Mouse (Mus musculus) CH12.LX (cell line): ENCODE data around the gene Cacna1a. TPM values are rescaled to one million over a fixed set of nuclear protein-coding genes. Genes with fewer than 3 reads are reported as not detected.

ENCODE experiments used
- DNase-seq: peaks from one replicate; pipeline ENCODE4 v3.0.0-alpha.2; 2013; ENCODE audit errors: extremely low read depth
- H3K27ac ChIP-seq: 2 replicates; pipeline ENCODE4 v1.5.1; 2012; ENCODE audit warnings: low read depth, mild to moderate bottlenecking, control low read depth, moderate library complexity; ENCODE audit not compliant: insufficient read depth
- H3K27me3 ChIP-seq: replicated peaks from 2 replicates; pipeline ENCODE3; 2012; ENCODE audit warnings: inconsistent platforms
- H3K36me3 ChIP-seq, 2 experiments: replicated peaks in 1 of 2; 2 replicates each; pipeline versions ENCODE3 to v1.6.1; 2012; ENCODE audit warnings: inconsistent platforms in 1 of 2, low read length in 1 of 2, mild to moderate bottlenecking in 1 of 2, mixed read lengths in 1 of 2, moderate library complexity in 1 of 2; ENCODE audit not compliant: control insufficient read depth in 1 of 2, insufficient read depth in 1 of 2
- H3K4me1 ChIP-seq, 2 experiments: 2 replicates each; pipeline ENCODE4 v1.6.1; 2012; ENCODE audit warnings: inconsistent platforms in 1 of 2, moderate library complexity in 1 of 2; ENCODE audit not compliant: insufficient read depth in 2 of 2, control insufficient read depth in 1 of 2
- H3K4me2 ChIP-seq: 2 replicates; pipeline ENCODE4 v1.6.1; 2012; ENCODE audit warnings: low read depth, mild to moderate bottlenecking, control low read depth; ENCODE audit not compliant: poor library complexity, insufficient read depth, severe bottlenecking
- H3K4me3 ChIP-seq, 3 experiments: fragments of 150-350 bp in 1 of 3; sonication (generic) in 1 of 3; replicated peaks in 1 of 3; 2 replicates each; pipeline versions ENCODE3 to v1.5.1; 2011 to 2012; ENCODE audit warnings: low read depth in 2 of 3, low read length in 2 of 3, mild to moderate bottlenecking in 2 of 3, moderate library complexity in 2 of 3, control low read depth in 1 of 3, improper control_type of control experiment in 1 of 3, inconsistent platforms in 1 of 3, mixed read lengths in 1 of 3; ENCODE audit not compliant: poor library complexity in 1 of 3
- H3K79me2 ChIP-seq: replicated peaks from 2 replicates; pipeline ENCODE4 v1.6.1; 2012; ENCODE audit warnings: mild to moderate bottlenecking, moderate library complexity; ENCODE audit not compliant: control insufficient read depth, poor library complexity, insufficient read depth, severe bottlenecking; ENCODE audit errors: extremely low read depth
- H3K9ac ChIP-seq: 2 replicates; pipeline ENCODE4 v1.6.1; 2012; ENCODE audit warnings: low read depth, mild to moderate bottlenecking, control low read depth, moderate library complexity; ENCODE audit not compliant: insufficient read depth
- H3K9me3 ChIP-seq: replicated peaks from 2 replicates; pipeline ENCODE3; 2012; ENCODE audit warnings: low read length, inconsistent platforms, mixed read lengths
- BHLHE40 ChIP-seq: IDR thresholded peaks from 2 replicates; pipeline ENCODE4 v1.6.1; 2011; ENCODE audit warnings: mild to moderate bottlenecking, low read depth, low read length, improper control_type of control experiment
- CHD2 ChIP-seq: IDR thresholded peaks from 2 replicates; pipeline ENCODE4 v1.6.1; 2011; ENCODE audit warnings: low read length, improper control_type of control experiment
- E2F4 ChIP-seq: IDR thresholded peaks from 2 replicates; pipeline ENCODE4 v1.6.1; 2011; ENCODE audit warnings: low read depth, low read length, improper control_type of control experiment; ENCODE audit not compliant: insufficient replicate concordance
- ELF1 ChIP-seq: IDR thresholded peaks from 2 replicates; pipeline ENCODE4 v1.6.1; 2014; ENCODE audit warnings: low read depth, mild to moderate bottlenecking, inconsistent platforms, low read length, improper control_type of control experiment
- ETS1 ChIP-seq: conservative IDR thresholded peaks from 2 replicates; pipeline ENCODE4 v1.6.1; 2012; ENCODE audit warnings: low read depth, mild to moderate bottlenecking, inconsistent platforms, low read length, improper control_type of control experiment, moderate library complexity
- GABPA ChIP-seq: IDR thresholded peaks from 2 replicates; pipeline ENCODE4 v1.6.1; 2012; ENCODE audit warnings: low read depth, low read length, improper control_type of control experiment, inconsistent platforms; ENCODE audit not compliant: insufficient replicate concordance
- HCFC1 ChIP-seq: IDR thresholded peaks from 2 replicates; pipeline ENCODE4 v1.6.1; 2012; ENCODE audit warnings: low read depth, mild to moderate bottlenecking, inconsistent platforms, low read length, improper control_type of control experiment
- MAX ChIP-seq: IDR thresholded peaks from 2 replicates; pipeline ENCODE4 v1.6.1; 2011; ENCODE audit warnings: low read length, improper control_type of control experiment
- MXI1 ChIP-seq: IDR thresholded peaks from 2 replicates; pipeline ENCODE4 v1.6.1; 2011; ENCODE audit warnings: mild to moderate bottlenecking, low read depth, low read length, improper control_type of control experiment
- NELFE ChIP-seq: IDR thresholded peaks from 2 replicates; pipeline ENCODE4 v1.6.1; 2011; ENCODE audit warnings: low read depth, low read length, improper control_type of control experiment
- NRF1 ChIP-seq: IDR thresholded peaks from 2 replicates; pipeline ENCODE4 v1.6.1; 2014; ENCODE audit warnings: low read depth, mild to moderate bottlenecking, inconsistent platforms, low read length, improper control_type of control experiment, moderate library complexity
- RCOR1 ChIP-seq: conservative IDR thresholded peaks from 2 replicates; pipeline ENCODE4 v1.6.1; 2012; ENCODE audit warnings: low read depth, mild to moderate bottlenecking, inconsistent platforms, low read length, improper control_type of control experiment
- SIN3A ChIP-seq: IDR thresholded peaks from 2 replicates; pipeline ENCODE4 v1.6.1; 2012; ENCODE audit warnings: low read length, improper control_type of control experiment, inconsistent platforms
- SMC3 ChIP-seq: IDR thresholded peaks from 2 replicates; pipeline ENCODE4 v1.6.1; 2011; ENCODE audit warnings: low read depth, low read length, improper control_type of control experiment
- TCF12 ChIP-seq: IDR thresholded peaks from 2 replicates; pipeline ENCODE4 v1.6.1; 2014; ENCODE audit warnings: low read depth, mild to moderate bottlenecking, inconsistent platforms, low read length, improper control_type of control experiment
- UBTF ChIP-seq: IDR thresholded peaks from 2 replicates; pipeline ENCODE4 v1.6.1; 2012; ENCODE audit warnings: low read depth, mild to moderate bottlenecking, inconsistent platforms, low read length, improper control_type of control experiment, moderate library complexity
- USF1 ChIP-seq: IDR thresholded peaks from 2 replicates; pipeline ENCODE4 v1.6.1; 2014; ENCODE audit warnings: low read depth, mild to moderate bottlenecking, inconsistent platforms, low read length, improper control_type of control experiment
- USF2 ChIP-seq: conservative IDR thresholded peaks from 2 replicates; pipeline ENCODE4 v1.6.1; 2011; ENCODE audit warnings: low read depth, low read length, improper control_type of control experiment
- ZKSCAN1 ChIP-seq: IDR thresholded peaks from 2 replicates; pipeline ENCODE4 v1.6.1; 2012; ENCODE audit warnings: low read depth, inconsistent platforms, low read length, improper control_type of control experiment, borderline replicate concordance
- ZNF384 ChIP-seq: IDR thresholded peaks from 2 replicates; pipeline ENCODE4 v1.6.1; 2012; ENCODE audit warnings: low read depth, low read length, improper control_type of control experiment, inconsistent platforms
- dilution Hi-C: fragments of 300-500 bp; cut with MboI; formaldehyde crosslinking; loops from 2 replicates; pipeline ENCODE4 v1.14.3; 2020; ENCODE audit warnings: low sequenced_read_pairs; ENCODE audit not compliant: extremely low pct_unique_long_range_greater_than_20kb, extremely low pct_ligation_motif_present
- in situ Hi-C: fragments of 300-500 bp; cut with MboI; formaldehyde crosslinking; loops from 3 replicates; pipeline ENCODE4 v1.14.3; 2019; ENCODE audit warnings: low sequenced_read_pairs, low pct_ligation_motif_present, low pct_unique_long_range_greater_than_20kb, mixed read lengths
- polyA plus RNA-seq: library from polyadenylated mRNA; unstranded; fragments of >175 nt; gene quantifications from 2 replicates; pipeline ENCODE4 v1.2.1, GENCODE M21; 2012; ENCODE audit warnings: low read depth; ENCODE audit not compliant: insufficient read length
- total RNA-seq, 2 experiments: library from RNA; depleted of rRNA; stranded (reverse); fragments of 300-350 nt in 1 of 2; fragments of >200 nt in 1 of 2; gene quantifications; 2 replicates each; pipeline ENCODE4 v1.2.3; 2012 to 2014

Cacna1a gene
- total and polyA plus RNA-seq, 3 experiments = 2.6 to 9.4 (median 6.9) TPM

- no peak overlapping the region for H3K9ac ChIP-seq
- TF ChIP-seq ETS1 = no peak
- TF ChIP-seq SMC3 = no peak
- no peak for TF ChIP-seq ELF1
- no peak for TF ChIP-seq ZKSCAN1
- TF ChIP-seq E2F4 = no peak
- no peak for TF ChIP-seq TCF12
- no peak for TF ChIP-seq NELFE
- no peak for TF ChIP-seq SIN3A
- TF ChIP-seq HCFC1 = no peak
- TF ChIP-seq CHD2 = no peak
- no peak for TF ChIP-seq USF1
- no peak for TF ChIP-seq GABPA
- no peak for TF ChIP-seq RCOR1
- TF ChIP-seq NRF1 = no peak
- no peak for TF ChIP-seq ZNF384
- TF ChIP-seq BHLHE40 = no peak
- no peak for TF ChIP-seq MXI1
- H3K4me2 ChIP-seq = no peak overlapping the region
- dilution Hi-C loops = no loop called here
- no peak overlapping the region for H3K27ac ChIP-seq
- DNase-seq = no peak
- peaks cover 79% of the 10 kb centered on the region for H3K27me3 ChIP-seq
- H3K4me3 ChIP-seq = no peak overlapping the region
- H3K9me3 ChIP-seq = peaks cover 2% of the 10 kb centered on the region
- H3K4me1 ChIP-seq = no peaks in the 10 kb centered on the region
- H3K36me3 ChIP-seq = no peaks in the 10 kb centered on the region
- in situ Hi-C loops = loop anchor here (5.0 kb wide), 1 partner anchor 187 kb away; no protein-coding TSS in a partner anchor
- H3K79me2 ChIP-seq = no peaks in the 10 kb centered on the region
Observed at GRCm38 (mm10) chr8:84375038-84375437, 13.2 kb upstream of the Cacna1a start.

GRCm38 (mm10) chr8:84375803-84376202, 12.4 kb upstream of the Cacna1a start:
- no peak for TF ChIP-seq BHLHE40
- TF ChIP-seq USF2 = no peak
- no peak for TF ChIP-seq RCOR1
- TF ChIP-seq SMC3 = no peak
- no peak for TF ChIP-seq MAX
- TF ChIP-seq UBTF = no peak
- peaks cover 2% of the 10 kb centered on the region for H3K9me3 ChIP-seq

More at GRCm38 (mm10) chr8:84375803-84376202, 12.4 kb upstream of the Cacna1a start:
- no peaks in the 10 kb centered on the region for H3K79me2 ChIP-seq
- no peaks in the 10 kb centered on the region for H3K36me3 ChIP-seq
- no peaks in the 10 kb centered on the region for H3K4me1 ChIP-seq
- no peak overlapping the region for H3K4me3 ChIP-seq
- in situ Hi-C loops = loop anchor here (5.0 kb wide), 1 partner anchor 186 kb away; no protein-coding TSS in a partner anchor
- peaks cover 80% of the 10 kb centered on the region for H3K27me3 ChIP-seq
- dilution Hi-C loops = no loop called here
- H3K9ac ChIP-seq = no peak overlapping the region
- no peak for DNase-seq
- no peak overlapping the region for H3K27ac ChIP-seq
- H3K4me2 ChIP-seq = no peak overlapping the region
